Mouse (Mus musculus): ENCODE results near the gene Trhr2. TPM values are rescaled to one million over a fixed set of nuclear protein-coding genes. Genes with fewer than 3 reads are reported as not detected.

Gene Trhr2
- total and polyA plus RNA-seq, 3 experiments = not detected

DNA sequence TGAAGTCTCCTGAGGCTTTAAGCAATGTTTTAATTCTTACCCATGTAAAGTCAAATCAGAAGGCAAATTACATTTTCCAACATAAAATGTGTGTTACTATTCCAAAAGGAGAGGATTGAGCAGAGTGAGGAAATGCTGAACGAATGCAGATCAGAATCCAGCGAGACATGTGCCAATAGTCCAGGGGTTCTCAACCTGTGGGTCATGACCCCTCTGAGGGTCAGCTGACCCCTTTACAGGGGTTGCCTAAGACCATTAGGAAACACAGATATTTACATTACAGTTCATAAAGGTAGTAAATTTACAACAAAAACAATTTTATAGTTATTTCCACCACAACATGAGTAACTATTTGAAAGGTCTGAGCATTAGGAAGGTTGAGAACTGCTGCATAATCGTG, 30.2 kb upstream of the Trhr2 start:
- no peaks in the 10 kb centered on the region for H3K27me3 ChIP-seq (ENCODE audit: control insufficient read depth, insufficient read depth, low read length)
- intact Hi-C loops (cut with DNase I) = no loop called here
- H3K4me1 ChIP-seq (ENCODE audit: control insufficient read depth, insufficient read depth, low read length) = no peaks in the 10 kb centered on the region
- no peak overlapping the region for H3K27ac ChIP-seq
- no peak overlapping the region for H3K9ac ChIP-seq (ENCODE audit: low read depth, low read length)
- no peak for DNase-seq
- TF ChIP-seq POLR2A (IDR thresholded peaks at IDR 0.05; ENCODE audit: insufficient read depth, low read depth, low read length) (no peak), EP300 (IDR thresholded peaks at IDR 0.05; ENCODE audit: insufficient read depth, low read depth, low read length) (no peak), CTCF (IDR thresholded peaks at IDR 0.05) (no peak)
- no peaks in the 10 kb centered on the region for H3K36me3 ChIP-seq (ENCODE audit: control insufficient read depth, insufficient read depth, low read length)
- 77% methylated on average over 3 of the region's 3 CpGs for WGBS
- no peaks in the 10 kb centered on the region for H3K79me2 ChIP-seq (replicated peaks; ENCODE audit: control insufficient read depth, insufficient read depth, low read length)
- no peak overlapping the region for H3K4me3 ChIP-seq

DNA sequence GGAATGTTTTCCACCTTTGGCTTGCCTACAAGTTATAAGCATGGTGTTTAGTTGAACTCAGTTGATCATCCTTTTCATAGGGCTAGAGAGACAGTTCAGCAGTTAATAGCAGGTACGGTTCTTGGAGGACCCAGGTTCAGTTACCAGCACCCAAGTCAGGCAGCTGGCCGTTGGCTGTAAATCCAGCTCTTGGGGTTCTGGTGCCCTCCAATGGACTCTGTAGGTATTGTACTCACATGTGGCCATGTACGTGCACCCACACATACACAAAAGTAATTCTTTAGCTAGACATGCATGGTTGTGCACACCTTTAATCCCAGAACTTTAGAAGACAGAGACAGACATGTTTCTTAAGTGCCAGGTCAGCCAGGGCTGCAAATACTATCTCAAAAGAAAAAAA, 28.8 kb upstream of the Trhr2 start:
- TF ChIP-seq POLR2A (IDR thresholded peaks at IDR 0.05; ENCODE audit: insufficient read depth, low read depth, low read length) (no peak), CTCF (IDR thresholded peaks at IDR 0.05) (peak; percentile 33)
- Histone ChIP-seq H3K27me3 (ENCODE audit: control insufficient read depth, insufficient read depth, low read length) (no peaks in the 10 kb centered on the region), H3K4me3 (no peak overlapping the region), H3K4me1 (ENCODE audit: control insufficient read depth, insufficient read depth, low read length) (no peaks in the 10 kb centered on the region), H3K79me2 (replicated peaks; ENCODE audit: control insufficient read depth, insufficient read depth, low read length) (no peaks in the 10 kb centered on the region), H3K9ac (ENCODE audit: low read depth, low read length) (no peak overlapping the region), H3K27ac (no peak overlapping the region), H3K36me3 (ENCODE audit: control insufficient read depth, insufficient read depth, low read length) (no peaks in the 10 kb centered on the region)
- intact Hi-C loops (cut with DNase I) = no loop called here
- DNase-seq = no peak
- WGBS = 91% methylated on average over 3 of the region's 3 CpGs

DNA sequence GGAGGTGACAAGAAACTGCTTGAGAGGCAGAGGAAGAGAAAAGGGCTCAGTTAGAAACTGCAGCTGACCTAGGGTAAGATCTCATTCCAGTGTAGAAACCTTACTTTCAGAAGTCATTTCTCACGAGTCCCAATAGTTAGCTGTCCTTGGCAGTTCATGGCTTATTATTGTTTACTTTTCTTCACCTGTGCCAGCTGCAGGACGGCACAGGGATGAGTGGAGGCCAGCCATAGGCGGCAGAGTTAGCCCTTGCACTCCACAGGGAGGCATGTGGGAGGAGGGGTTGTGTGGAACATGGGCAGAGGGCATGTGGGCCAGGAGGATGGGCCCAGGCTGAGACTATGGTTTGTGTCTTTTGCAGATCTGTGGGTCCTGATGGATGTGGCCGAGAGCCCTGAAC, 22.5 kb upstream of the Trhr2 start:
- Histone ChIP-seq H3K79me2 (replicated peaks; ENCODE audit: control insufficient read depth, insufficient read depth, low read length) (peaks cover 9% of the 10 kb centered on the region), H3K4me3 (no peak overlapping the region), H3K27me3 (ENCODE audit: control insufficient read depth, insufficient read depth, low read length) (no peaks in the 10 kb centered on the region), H3K36me3 (ENCODE audit: control insufficient read depth, insufficient read depth, low read length) (peaks cover 2% of the 10 kb centered on the region; the same call in 1 of the 2 replicates), H3K27ac (no peak overlapping the region), H3K4me1 (ENCODE audit: control insufficient read depth, insufficient read depth, low read length) (no peaks in the 10 kb centered on the region), H3K9ac (ENCODE audit: low read depth, low read length) (no peak overlapping the region)
- 71% methylated on average over 4 of the region's 4 CpGs for WGBS
- TF ChIP-seq POLR2A (IDR thresholded peaks at IDR 0.05; ENCODE audit: insufficient read depth, low read depth, low read length) (no peak), CTCF (IDR thresholded peaks at IDR 0.05) (no peak), EP300 (IDR thresholded peaks at IDR 0.05; ENCODE audit: insufficient read depth, low read depth, low read length) (no peak)
- intact Hi-C loops (cut with DNase I) = no loop called here
- no peak for DNase-seq

DNA sequence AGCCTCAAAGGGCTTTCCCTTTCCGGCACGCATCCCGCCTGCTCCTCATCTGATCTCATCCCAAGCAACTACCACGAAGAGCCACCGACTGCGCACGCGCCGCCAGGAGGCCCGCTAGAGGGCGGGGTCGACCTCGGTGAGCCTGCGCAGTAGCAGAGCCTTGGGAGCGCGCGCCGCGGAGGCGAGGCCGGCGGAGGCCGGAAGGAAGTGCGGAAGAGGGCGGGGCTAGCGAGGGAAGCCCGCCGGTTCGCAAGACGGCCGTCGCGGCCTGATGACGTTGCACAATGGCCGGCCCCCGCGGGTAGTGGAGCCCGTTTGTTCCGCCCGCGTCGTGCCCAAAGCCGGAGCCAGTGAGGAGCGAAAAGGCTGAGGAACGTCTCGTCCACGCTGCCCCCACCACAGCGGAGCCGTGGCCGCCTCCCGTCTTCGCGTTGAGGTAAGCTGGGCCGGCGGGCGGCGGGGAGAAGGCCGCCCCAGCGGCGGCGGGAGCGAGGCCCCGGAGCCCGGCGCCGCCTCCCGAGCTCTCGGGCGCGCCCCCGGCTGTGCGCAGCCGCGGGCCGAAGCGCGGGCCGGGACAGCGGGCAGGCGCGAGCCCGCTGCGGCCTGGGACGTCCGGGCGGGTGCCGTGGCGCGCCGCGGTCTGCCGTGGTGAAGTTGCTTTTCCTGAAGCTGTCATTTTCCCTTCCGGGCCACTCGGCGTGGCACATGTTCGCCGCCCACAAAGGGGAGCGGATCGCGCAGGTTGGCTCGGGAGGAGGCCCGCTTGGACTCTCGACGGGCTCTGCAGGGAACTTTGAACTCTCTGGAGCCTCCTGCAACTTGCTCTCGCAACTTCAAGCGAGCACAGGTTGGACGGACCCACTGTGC, 16.1 kb upstream of the Trhr2 start, which contains the start of gene Zc3h18:
Gene Zc3h18 (plus strand): TSS at position 245 of the 867 bp plus-strand sequence.
- H3K27me3 ChIP-seq (ENCODE audit: control insufficient read depth, insufficient read depth, low read length) = no peaks in the 10 kb centered on the region
- H3K4me3 ChIP-seq = peak within 1 kb of the TSS; percentile 60
- peak; percentile 63 for TF ChIP-seq CTCF (IDR thresholded peaks at IDR 0.05)
- TF ChIP-seq EP300 (IDR thresholded peaks at IDR 0.05; ENCODE audit: insufficient read depth, low read depth, low read length) = peak; percentile 54; the same call in 1 of the 2 replicates
- TF ChIP-seq POLR2A (IDR thresholded peaks at IDR 0.05; ENCODE audit: insufficient read depth, low read depth, low read length) = peak; percentile 88
- H3K9ac ChIP-seq (ENCODE audit: low read depth, low read length) = peak within 1 kb of the TSS; percentile 90
- peak; percentile 99 to 100 for DNase-seq
- peaks cover 3% of the 10 kb centered on the region; the same call in 1 of the 2 replicates for H3K4me1 ChIP-seq (ENCODE audit: control insufficient read depth, insufficient read depth, low read length)
- peaks cover 6% of the 10 kb centered on the region; the same call in 1 of the 2 replicates for H3K36me3 ChIP-seq (ENCODE audit: control insufficient read depth, insufficient read depth, low read length)
- under 1% methylated on average over 106 of the region's 107 CpGs for WGBS
- intact Hi-C loops (cut with DNase I) = loop anchor here (2.0 to 10.0 kb wide), 3 partner anchors 66 to 848 kb away; partner anchors contain the start of genes Cdk10, Ctu2, Mvd and Rnf166
- peaks cover 9% of the 10 kb centered on the region for H3K79me2 ChIP-seq (replicated peaks; ENCODE audit: control insufficient read depth, insufficient read depth, low read length)
- H3K27ac ChIP-seq = peak within 1 kb of the TSS; percentile 93

DNA sequence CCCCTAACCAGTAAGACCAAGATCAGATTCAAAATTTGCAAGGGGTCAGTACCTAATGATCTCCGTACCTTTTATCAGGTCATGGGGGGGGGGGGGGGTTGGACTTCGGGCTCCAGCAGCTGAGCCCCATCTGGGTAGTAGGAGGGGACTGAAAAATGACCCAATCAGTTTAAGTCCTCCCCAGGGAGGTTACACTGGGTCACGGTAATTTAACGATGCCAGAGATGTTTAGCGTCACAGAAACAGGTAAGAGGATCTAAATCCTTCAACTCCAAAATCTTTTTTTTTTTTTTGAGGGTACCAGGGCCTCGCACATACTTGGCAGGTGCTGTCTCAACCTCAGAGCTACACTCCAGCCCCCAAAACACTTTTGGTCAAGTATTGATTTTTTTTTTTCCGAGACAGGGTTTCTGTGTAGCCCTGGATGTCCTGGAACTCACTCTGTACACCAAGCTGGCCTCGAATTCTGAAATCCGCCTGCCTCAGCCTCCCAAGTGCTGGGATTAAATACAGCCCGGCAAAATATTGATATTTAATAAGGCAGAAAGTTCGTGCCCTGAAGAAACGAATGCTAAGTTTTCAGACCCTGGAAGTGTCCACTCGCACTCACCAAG, 15.3 kb upstream of the Trhr2 start:
- peaks cover 7% of the 10 kb centered on the region for H3K79me2 ChIP-seq (replicated peaks; ENCODE audit: control insufficient read depth, insufficient read depth, low read length)
- no peaks in the 10 kb centered on the region for H3K27me3 ChIP-seq (ENCODE audit: control insufficient read depth, insufficient read depth, low read length)
- no peak for DNase-seq
- 22% methylated on average over 13 of the region's 13 CpGs for WGBS
- intact Hi-C loops (cut with DNase I) = loop anchor here (2.0 to 10.0 kb wide), 3 partner anchors 66 to 849 kb away; partner anchors contain the start of genes Cdk10, Ctu2, Mvd and Rnf166
- no peak for TF ChIP-seq CTCF (IDR thresholded peaks at IDR 0.05)
- TF ChIP-seq EP300 (IDR thresholded peaks at IDR 0.05; ENCODE audit: insufficient read depth, low read depth, low read length) = no peak
- TF ChIP-seq POLR2A (IDR thresholded peaks at IDR 0.05; ENCODE audit: insufficient read depth, low read depth, low read length) = no peak
- peak overlapping the region; percentile 60 for H3K4me3 ChIP-seq
- peak overlapping the region; percentile 25; the same call in 1 of the 2 replicates for H3K9ac ChIP-seq (ENCODE audit: low read depth, low read length)
- peaks cover 6% of the 10 kb centered on the region; the same call in 1 of the 2 replicates for H3K36me3 ChIP-seq (ENCODE audit: control insufficient read depth, insufficient read depth, low read length)
- H3K4me1 ChIP-seq (ENCODE audit: control insufficient read depth, insufficient read depth, low read length) = peaks cover 3% of the 10 kb centered on the region; the same call in 1 of the 2 replicates
- peak overlapping the region; percentile 65 for H3K27ac ChIP-seq
